Mouse (Mus musculus): ENCODE results near the gene Ralgps1.
"Not testable (repeated sequence)": the region's sequence is repeated elsewhere in the genome, so short reads cannot be mapped to it uniquely, and the experiment has no call there.

Ralgps1 gene

GRCm38 (mm10) chr2:33215177-33215699 lies 156.0 kb downstream of the Ralgps1 start:
- no peak for DNase-seq (ENCODE audit: low spot score in 2 of 2)

DNA sequence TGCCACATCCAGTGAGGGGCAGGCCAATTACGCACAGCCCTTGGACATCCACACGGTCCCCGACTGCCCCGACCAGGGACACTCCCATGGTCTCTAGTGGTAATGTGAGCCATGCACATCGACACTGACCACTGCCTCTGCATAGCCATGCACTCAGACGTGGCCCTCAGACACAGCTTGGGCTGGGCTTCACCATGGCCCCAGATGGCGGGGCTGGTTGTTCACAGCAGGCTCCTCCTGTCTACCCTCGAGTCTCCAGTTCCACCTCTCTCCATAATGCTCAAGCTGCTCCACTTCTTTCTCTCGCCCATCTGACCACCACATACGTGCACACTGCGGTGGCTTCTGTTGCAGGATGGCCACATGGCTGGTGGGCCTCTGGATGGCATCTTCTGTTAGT lies 160.0 kb downstream of the Ralgps1 start:
- not testable (repeated sequence) for DNase-seq (ENCODE audit: low spot score in 2 of 2)

GRCm38 (mm10) chr2:33210841-33211240 lies 160.4 kb downstream of the Ralgps1 start:
- no peak for DNase-seq (ENCODE audit: low spot score in 2 of 2)

DNA sequence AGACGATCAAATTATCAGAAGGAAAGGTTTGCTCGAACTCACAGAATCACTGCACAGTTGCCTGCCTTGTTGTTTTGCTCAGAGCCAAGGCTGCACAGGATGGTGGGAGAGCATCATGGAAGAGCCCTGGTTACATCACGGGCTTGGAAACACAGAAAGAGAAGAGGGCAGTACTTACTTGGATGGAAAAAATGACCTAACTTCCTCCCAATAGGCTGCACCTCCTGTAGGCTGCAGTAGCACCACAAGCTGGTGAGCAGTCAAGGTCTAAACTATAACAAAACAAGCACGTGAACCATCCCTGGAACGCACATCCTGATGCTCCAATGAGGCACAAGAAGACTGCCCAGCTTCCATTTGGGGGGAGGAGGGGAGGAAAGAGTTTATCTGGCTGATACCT lies 163.2 kb downstream of the Ralgps1 start:
- DNase-seq (ENCODE audit: low spot score in 2 of 2): no peak

- peak in 1 of 2 experiments; percentile 51 for DNase-seq (ENCODE audit: low spot score in 2 of 2)
Observed at GRCm38 (mm10) chr2:33207069-33207468, 164.2 kb downstream of the Ralgps1 start.

DNA sequence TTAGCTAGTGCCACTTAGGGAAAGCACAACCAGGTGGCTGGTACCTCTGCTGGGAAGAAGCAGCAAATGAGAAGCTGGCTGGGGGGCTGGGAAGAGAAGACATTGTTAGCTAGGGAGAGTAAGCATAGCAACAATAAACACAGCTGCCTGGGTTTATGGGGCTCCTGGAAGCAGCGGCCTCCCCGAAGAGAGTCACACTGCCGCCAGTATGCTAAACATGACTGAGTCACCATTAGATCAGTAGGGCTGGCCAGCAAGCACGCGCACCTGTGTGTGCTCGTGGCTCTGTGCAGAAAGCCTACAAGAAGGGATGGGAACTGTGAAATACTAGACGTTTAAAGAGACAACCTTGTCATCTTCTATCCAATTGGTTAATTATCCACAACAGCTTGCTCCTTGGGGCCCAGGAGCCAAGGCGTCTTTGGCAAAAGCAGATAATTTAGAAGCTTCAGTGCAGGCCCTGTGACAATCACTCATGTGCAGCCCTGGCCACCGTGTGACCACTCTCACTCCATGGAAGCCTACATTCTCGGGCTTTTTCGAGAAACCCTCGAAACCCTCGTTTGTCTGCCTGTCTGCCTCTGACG lies 165.3 kb downstream of the Ralgps1 start:
- DNase-seq (ENCODE audit: low spot score in 2 of 2): peak in 1 of 2 experiments; percentile 20

GRCm38 (mm10) chr2:33204980-33205379 lies 166.3 kb downstream of the Ralgps1 start:
- no peak for DNase-seq (ENCODE audit: low spot score in 2 of 2)

DNA sequence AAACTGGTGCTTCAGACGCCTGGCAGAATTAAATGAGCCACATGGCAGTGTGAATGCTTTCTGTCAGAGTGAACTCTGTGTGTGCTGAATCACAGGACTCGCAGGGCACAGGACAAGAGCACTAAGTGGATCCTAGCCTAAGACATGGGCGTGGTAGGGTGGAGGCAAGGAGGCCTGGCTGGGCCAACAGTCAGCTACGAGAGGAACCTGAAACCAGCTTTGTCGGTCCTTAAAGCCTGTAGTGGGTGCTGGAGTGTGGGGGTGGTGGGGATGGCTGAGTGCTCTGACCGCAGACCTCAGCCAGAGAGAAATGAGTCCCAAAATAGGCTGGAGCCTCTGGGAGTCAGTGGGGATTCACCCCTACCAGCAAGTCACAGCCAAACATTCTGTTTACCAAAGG lies 168.0 kb downstream of the Ralgps1 start:
- DNase-seq (ENCODE audit: low spot score in 2 of 2): no peak

DNA sequence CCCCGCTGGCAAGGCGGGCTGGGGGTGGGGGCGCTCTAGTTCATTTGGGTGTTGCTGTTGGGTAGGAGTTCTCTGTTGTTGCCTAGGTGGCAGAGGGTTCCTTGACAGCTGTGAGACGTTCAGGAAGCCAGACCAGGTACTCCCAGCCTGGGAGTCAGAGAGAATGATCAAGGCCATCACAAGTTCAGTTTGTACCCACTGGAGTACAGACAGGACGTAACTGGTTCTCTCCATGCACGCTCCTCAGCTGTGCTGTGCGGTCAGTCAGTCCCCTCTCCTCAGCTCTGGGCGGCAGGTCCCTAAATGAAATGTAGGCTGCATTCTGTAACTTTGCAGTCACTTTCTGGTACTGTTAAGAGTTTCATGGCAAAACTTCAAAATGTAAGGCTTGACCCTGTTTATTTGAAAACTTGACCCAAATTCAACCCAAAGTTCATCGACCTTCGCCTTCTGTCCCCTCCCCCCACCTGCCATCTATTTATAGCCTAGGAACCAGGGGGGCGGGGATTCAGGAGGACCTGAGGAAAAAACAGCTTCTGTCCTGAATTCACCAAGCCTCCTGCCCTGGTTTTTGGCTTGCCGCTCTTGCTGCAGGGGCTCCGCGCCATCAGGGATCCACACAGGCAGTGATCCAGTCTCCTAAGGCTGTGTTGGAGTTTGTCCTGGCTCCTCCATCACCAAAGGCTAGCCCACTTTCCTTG lies 170.8 kb downstream of the Ralgps1 start:
- DNase-seq (ENCODE audit: low spot score in 2 of 2): no peak

DNA sequence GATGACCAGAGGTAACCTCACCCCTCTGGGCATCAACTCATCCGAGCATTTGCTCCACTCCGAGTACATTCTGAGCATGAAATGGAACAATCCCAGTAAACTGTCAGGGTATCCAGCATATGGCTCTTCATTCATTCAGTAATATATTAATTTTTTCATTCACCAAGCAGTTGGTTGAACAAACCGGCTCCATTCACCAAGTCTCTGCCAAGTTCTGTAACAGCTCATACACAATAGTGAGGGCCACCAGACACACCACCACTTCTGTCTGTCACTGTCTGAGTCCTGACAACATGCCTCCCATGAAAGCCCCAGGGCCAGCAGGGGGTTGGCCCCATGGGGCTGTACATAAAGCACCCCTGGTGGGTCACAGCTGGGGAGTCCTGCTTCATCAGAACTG lies 181.3 kb downstream of the Ralgps1 start:
- DNase-seq (ENCODE audit: low spot score in 2 of 2): no peak

GRCm38 (mm10) chr2:33188925-33189670 lies 182.2 kb downstream of the Ralgps1 start:
- peak in 1 of 2 experiments; percentile 38 for DNase-seq (ENCODE audit: low spot score in 2 of 2)

- DNase-seq (ENCODE audit: low spot score in 2 of 2): no peak
Observed at GRCm38 (mm10) chr2:33187874-33188273, 183.4 kb downstream of the Ralgps1 start.

- DNase-seq (ENCODE audit: low spot score in 2 of 2): peak in 1 of 2 experiments; percentile 57
Observed at GRCm38 (mm10) chr2:33186505-33186904, 184.8 kb downstream of the Ralgps1 start.

DNA sequence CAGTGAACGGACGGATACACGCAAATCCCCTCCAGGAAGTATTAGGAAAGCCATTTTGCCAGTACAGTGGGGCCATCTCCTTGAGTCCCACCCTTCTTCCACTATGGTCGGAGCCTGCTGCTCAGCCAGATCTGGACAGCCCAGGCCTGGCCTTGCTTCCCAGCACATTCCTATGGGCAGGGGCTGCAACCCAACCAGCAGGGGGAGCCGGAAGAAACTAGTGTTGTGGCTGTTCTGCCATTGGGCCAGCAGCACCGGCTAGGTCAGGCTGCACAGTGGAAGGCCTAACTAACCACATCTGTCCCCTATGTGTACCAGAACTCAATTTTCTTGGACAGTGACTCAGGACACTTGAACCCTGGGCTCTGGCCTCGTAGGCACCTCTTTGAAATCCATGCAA lies 186.0 kb downstream of the Ralgps1 start:
- no peak for DNase-seq (ENCODE audit: low spot score in 2 of 2)

- DNase-seq (ENCODE audit: low spot score in 2 of 2): peak in 1 of 2 experiments; percentile 45
Observed at GRCm38 (mm10) chr2:33184641-33185040, 186.6 kb downstream of the Ralgps1 start.

DNA sequence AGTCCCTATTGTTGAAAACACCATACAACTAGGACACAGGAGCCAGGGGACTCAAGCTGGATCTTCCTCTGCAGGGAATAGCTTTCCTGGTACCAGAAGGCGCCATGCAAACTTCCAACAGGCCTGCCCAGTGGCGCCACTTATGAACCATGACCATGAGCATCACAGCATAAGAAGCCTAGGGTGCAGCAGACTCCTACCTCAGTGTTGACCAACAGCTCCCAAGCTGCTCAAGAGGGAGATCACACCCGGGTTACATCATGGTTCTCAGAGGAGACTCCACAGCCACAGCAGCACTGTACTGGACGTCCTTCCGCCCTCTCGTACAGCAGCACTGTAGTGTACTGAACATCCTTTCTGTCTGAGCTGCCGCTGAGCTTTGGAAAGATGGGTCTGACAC lies 188.0 kb downstream of the Ralgps1 start:
- DNase-seq (ENCODE audit: low spot score in 2 of 2): no peak

- DNase-seq (ENCODE audit: low spot score in 2 of 2): peak in 1 of 2 experiments; percentile 41
Observed at GRCm38 (mm10) chr2:33179930-33180630, 191.2 kb downstream of the Ralgps1 start.

DNA sequence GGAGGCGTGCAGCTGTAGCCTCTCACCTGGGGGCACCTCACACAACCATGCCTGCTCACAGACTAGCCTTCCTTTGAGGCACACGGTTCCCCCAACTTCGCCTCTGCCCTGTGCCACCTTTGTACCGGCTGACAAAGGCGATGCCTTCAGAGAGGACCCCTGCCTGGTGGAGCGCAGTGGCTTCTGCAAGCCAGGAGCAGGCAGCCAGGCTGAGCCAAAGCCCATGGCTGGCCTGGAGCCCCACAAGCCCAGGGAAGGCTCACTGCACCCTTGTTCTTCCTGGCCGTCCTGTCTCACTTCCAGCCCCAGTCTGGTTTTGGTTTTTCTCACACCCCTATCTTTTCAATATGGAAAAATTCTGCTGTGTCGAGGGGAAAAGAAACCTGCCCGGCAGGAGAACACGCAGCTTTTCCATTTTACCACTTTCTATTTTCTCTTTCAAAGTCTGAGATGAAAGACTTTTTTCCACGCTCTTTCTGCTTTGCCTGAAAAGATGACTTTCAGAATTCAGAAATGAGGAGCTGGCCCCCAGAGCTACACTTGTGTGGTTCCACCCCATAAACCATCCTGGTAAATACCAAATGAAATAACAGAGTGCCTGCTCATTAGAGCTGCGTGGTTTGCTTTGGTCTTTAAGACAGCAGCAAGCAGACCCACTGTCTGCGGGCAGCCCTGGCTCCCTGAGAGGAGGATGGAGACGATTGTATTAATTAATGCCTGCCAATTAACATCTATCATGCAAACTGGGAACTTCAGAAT lies 191.9 kb downstream of the Ralgps1 start:
- no peak for DNase-seq (ENCODE audit: low spot score in 2 of 2)

DNA sequence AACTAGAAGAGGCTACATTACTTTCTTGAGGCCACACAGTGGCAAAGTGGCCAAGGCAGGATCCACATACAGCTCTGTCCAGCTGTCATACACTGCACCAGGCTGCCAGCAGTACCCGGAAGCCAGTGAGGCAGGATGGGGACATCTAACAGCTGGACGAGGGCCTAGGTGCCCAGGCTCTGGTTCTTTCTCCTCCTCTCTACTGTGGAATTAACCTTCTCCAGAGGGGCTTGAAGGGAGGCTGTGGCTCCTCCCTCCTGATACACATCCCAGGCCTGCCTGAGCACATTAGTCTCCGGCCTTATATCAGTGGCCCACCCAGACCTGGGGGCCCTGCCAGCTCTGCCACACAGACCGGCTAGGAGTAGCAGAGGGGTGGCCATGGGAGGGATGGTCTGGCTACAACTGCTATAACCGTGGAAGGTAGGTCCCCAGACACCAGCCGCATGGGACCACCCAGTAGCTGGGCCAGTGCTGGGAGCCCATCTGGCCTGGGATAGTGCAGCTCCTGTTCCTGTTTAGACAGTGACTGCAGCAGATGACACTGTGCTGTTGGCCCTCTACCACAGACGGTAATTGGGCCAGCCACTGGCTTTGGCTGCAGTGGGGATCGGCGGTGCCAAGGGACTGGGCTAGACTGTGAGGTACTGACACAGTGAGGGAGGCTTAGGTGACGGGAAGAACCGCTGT lies 192.9 kb downstream of the Ralgps1 start:
- DNase-seq (ENCODE audit: low spot score in 2 of 2): peak in 1 of 2 experiments; percentile 20

DNA sequence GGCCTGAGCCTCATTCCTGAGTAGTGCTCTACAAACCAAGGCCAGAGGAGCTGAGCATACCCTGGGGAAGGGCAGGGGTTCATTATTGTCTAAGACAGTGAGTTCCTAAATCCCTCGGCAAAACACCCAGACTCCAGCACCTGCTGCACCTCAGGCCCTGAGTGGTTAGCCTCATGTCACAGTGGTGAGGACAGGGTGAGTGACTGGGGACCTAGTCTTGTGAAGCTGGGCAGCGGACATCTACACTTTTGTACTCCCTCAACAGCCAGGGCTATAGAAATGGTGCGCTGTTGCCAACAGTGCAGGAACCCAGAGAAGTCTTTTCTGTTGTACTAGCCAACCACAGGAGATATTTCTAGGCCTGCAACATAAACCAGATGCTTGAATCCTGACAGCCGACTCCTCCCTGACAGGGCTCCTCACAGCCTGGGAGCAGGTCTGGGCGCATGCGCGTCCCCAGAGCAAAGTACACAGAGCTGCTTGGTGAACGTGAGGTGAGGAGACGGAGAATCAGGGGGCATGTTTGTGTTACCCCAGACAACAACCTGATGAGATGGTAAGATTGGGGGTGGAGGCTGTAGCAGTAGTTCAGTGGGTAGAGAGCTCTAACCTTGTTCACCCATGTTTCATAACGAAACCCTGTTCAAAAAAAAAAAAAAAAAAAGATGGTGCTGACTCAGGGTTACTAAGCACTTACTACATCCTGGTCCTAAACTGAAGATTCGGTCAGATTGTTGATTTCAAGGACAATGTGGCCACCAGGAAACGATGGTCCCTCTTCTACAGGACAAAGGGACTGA lies 193.6 kb downstream of the Ralgps1 start:
- DNase-seq (ENCODE audit: low spot score in 2 of 2): peak in 1 of 2 experiments; percentile 36

Measured in urinary bladder, postnatal 36 days (tissue).